Mouse (Mus musculus): ENCODE measurements at regions not wholly inside any gene's neighbourhood (a gene's known extent, or its start where the extent isn't known, plus 50 kb on each side); places are given as distances from the start of the nearest gene placed in this dataset.

- DNase-seq (ENCODE audit: low read depth) = no peak
These were observed 240.3 kb upstream of the Lrig3 start for GRCm38 (mm10) chr10:125725681-125726139.

- DNase-seq (ENCODE audit: low read depth) = no peak
These were observed 239.4 kb upstream of the Lrig3 start for GRCm38 (mm10) chr10:125726546-125726945.

GRCm38 (mm10) chr10:125735744-125736494 is 230.0 kb upstream of the Lrig3 start:
- no peak for DNase-seq (ENCODE audit: low read depth)

GRCm38 (mm10) chr10:125743181-125743580 is 222.8 kb upstream of the Lrig3 start:
- no peak for DNase-seq (ENCODE audit: low read depth)

GRCm38 (mm10) chr10:125749031-125749585 is 216.9 kb upstream of the Lrig3 start:
- no peak for DNase-seq (ENCODE audit: low read depth)

- DNase-seq (ENCODE audit: low read depth) = no peak
These were observed 213.3 kb upstream of the Lrig3 start for GRCm38 (mm10) chr10:125752506-125753218.

GRCm38 (mm10) chr10:125759171-125759570 is 206.8 kb upstream of the Lrig3 start:
- DNase-seq (ENCODE audit: low read depth) = no peak

- DNase-seq (ENCODE audit: low read depth) = no peak
These were observed 203.4 kb upstream of the Lrig3 start for GRCm38 (mm10) chr10:125762367-125763068.

GRCm38 (mm10) chr10:125764402-125765102 is 201.4 kb upstream of the Lrig3 start:
- DNase-seq (ENCODE audit: low read depth) = peak; percentile 72

- DNase-seq (ENCODE audit: low read depth) = no peak
These were observed 200.7 kb upstream of the Lrig3 start for GRCm38 (mm10) chr10:125765103-125765820.

GRCm38 (mm10) chr10:125768281-125768680 is 197.7 kb upstream of the Lrig3 start:
- DNase-seq (ENCODE audit: low read depth) = no peak

GRCm38 (mm10) chr10:125773541-125773940 is 192.4 kb upstream of the Lrig3 start:
- no peak for DNase-seq (ENCODE audit: low read depth)

GRCm38 (mm10) chr10:125782486-125782885 is 183.5 kb upstream of the Lrig3 start:
- DNase-seq (ENCODE audit: low read depth) = peak; percentile 86

- peak; percentile 80 for DNase-seq (ENCODE audit: low read depth)
These were observed 181.1 kb upstream of the Lrig3 start for GRCm38 (mm10) chr10:125784896-125785295.

GRCm38 (mm10) chr10:125785448-125786196 is 180.3 kb upstream of the Lrig3 start:
- peak; percentile 98 for DNase-seq (ENCODE audit: low read depth)

GRCm38 (mm10) chr10:125786197-125786879 is 179.6 kb upstream of the Lrig3 start:
- peak; percentile 64 for DNase-seq (ENCODE audit: low read depth)

- peak; percentile 86 for DNase-seq (ENCODE audit: low read depth)
These were observed 179.1 kb upstream of the Lrig3 start for GRCm38 (mm10) chr10:125786880-125787337.

GRCm38 (mm10) chr10:125787441-125788060 is 178.4 kb upstream of the Lrig3 start:
- no peak for DNase-seq (ENCODE audit: low read depth)

- no peak for DNase-seq (ENCODE audit: low read depth)
These were observed 177.7 kb upstream of the Lrig3 start for GRCm38 (mm10) chr10:125788262-125788661.
